Mouse (Mus musculus): ENCODE data around the gene Sema3f.
"Not testable (repeated sequence)": the region's sequence is repeated elsewhere in the genome, so short reads cannot be mapped to it uniquely, and the experiment has no call there.

GRCm38 (mm10) chr9:107677819-107678526 lies 32.3 kb downstream of the Sema3f start:
- TF ChIP-seq CTCF, POLR2A (IDR thresholded peaks at IDR 0.05; ENCODE audit: insufficient read depth, low read depth, low read length): not testable (repeated sequence)
